Mouse (Mus musculus) thymus, adult 18-20 months (tissue): ENCODE measurements around the gene Chst11.
A peak's percentile ranks its signal among the peaks of the same experiment; 100 is the strongest.

Source experiments
- DNase-seq, 2 experiments: peaks; one replicate each; pipeline ENCODE4 v3.0.0; 2022; ENCODE audit warnings: mixed read lengths in 2 of 2

Chst11 gene

DNA sequence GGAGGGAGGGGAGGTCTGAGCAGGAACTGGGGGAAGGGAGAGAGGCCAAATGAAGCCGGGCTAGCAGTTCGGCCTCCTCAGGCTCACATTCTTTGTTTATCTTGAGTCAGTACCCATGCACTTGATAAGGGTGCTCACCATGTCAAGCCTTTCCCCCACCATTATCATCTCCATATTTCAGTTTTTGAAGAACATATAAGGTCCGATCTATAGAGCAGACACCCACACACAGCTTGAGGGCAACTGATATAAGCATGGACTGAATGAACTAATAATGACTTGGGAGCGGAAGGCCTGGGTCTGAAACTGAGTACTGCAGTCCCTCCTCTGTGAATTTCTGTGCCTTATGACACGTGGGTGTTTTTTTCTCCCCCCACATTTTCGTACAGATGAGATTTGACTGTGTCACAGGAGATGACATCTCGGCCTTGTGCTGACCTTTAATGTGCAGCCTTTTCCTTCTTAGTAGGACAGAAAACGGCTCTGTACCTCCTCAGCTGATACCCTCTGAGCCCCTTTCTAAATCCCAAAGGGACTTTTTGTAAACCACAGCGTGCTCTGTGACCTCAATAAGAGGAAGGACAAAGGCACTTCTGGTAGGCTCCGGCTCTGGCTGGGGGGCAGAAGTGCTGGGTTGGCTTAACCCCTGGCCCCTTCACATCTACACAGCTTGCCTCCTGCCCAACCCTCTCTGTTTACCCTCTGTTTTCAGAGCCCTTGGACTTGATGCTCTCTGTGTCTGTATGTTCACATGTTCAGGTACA, 6.6 kb downstream of the Chst11 start:
- no peak for DNase-seq

DNA sequence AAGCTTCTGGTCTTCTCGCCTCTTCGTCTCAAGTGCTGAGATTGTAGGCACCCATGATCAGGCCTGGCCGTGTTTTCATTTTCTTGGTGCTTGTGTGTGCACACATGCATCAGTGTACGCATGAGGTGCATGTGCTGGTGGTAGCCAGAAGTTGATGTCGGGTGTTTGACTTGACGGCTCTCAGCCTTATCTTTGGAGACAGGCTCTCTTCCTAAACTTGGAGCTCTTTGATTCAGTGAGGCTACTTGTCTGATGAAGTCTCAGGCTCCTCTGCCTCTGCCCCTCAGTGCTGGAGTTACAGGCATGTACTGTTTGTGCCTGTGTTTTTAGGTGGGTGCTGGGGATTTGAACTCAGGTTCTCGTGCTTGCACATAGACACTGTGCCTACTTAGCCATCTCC, 9.0 kb downstream of the Chst11 start:
- no peak for DNase-seq

DNA sequence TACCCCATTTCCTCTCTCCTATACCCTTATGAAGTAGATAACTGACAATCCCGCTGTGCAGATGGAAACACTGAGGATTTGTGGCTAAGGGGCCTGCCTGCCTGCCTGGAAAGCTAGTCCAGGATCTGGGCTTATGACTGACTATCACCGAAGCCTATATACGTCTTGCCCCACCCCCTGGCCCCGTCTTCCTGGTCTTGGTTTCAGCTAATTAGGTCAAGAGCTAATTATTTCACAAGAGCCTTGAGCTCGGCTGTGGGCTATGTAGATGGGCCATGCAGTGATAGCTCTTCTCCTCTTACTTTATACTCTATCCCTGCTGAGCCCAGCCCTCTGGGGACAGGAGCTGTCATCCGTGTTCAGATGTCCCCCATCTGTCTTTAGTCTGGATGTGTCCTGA, 12.2 kb downstream of the Chst11 start:
- no peak for DNase-seq

DNA sequence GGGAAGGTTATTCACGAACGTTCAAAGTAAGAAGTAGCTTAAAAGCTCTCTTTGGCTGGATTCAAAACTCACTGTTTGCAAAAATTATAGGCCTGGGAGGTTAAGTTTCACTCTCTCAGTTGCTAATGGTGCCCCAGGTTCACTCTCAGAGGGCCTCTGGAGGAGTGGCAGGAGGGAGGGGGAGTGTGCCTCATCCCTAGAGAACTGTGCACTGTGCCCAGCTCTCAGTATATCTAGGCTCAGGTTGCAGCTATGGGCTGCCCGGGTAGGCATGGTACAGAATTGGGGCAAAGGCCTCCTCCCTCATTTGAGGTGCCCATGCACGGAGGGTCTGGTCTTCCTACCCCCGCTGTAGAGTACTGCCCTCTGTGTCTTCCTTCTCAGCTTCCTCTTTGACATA, 14.9 kb downstream of the Chst11 start:
- no peak for DNase-seq

DNA sequence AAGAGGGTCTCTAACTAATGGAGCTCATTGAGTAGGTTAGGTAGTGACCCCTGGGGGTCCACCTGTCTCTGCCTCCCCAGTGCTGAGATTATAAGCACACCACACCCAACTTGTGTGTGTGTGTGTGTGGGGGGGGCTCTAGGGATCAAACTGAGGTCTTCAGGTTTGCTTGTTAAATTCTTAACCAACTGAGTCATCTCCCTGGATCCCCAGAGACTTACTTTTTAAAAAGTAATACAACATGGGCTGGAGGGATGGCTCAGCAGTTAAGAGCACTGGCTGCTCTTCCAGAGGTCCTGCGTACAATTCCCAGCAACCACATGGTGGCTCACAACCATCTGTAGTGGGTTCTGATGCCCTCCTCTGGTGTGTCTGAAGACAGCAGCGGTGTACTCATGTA, 15.4 kb downstream of the Chst11 start:
- no peak for DNase-seq

DNA sequence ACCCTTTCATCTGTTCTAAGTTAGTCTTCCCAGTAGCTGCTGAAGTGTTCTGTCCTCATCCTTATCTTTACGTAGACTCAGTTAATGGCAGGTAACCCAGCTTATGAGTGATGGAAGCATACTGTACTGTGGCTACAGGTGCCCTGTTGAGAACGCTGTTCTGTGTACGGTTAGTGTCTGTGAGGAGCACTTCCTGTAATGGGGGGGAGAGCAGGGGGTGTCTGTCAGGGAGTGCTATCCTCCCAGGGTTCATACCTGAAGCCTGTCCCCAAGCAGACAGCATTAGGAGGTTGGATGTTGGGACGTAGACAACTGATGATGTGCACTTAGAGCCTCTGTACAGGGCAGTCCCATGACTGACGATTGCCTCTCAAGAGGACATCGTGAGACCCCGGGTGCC, 18.6 kb downstream of the Chst11 start:
- no peak for DNase-seq

DNA sequence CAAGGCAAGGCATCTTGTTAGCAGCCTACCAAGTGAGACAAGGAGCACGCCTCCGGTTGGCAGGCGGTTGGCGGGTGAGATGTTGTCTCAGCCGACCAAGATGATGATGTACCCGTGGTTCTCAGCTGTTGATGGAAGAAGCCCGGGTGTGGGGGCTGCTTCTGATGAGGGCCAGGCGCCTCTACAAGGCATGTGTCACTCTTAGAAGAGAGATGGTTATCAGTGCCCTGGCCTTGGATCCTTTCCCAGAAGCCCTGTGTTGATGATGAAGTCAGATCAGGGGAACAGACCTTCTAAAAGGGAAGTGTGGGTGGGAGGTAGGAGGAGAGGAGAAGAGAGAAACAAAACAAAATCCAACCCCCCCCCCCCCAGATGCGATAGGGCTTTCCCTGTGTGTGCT, 19.1 kb downstream of the Chst11 start:
- DNase-seq = peak; percentile 29 to 39

DNA sequence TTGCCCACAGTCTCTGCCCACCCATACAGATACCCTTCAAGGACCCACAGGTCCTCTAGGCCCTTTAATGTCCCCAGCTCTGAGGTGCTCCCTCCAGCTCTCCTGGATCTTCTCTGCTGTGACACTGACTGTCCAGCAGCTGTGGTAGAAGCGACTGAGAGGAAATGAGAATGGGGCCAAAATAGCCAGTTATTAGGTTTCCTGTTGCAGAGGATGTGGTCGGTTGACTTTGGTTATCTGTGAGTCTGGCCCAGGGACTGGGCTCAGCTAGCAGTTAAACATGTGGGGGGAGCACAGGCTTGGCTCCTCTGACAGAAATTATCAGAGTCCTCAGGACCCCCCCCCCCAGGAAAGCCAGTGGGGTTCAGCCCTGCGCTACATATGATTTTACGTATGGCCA, 19.7 kb downstream of the Chst11 start:
- DNase-seq = no peak

DNA sequence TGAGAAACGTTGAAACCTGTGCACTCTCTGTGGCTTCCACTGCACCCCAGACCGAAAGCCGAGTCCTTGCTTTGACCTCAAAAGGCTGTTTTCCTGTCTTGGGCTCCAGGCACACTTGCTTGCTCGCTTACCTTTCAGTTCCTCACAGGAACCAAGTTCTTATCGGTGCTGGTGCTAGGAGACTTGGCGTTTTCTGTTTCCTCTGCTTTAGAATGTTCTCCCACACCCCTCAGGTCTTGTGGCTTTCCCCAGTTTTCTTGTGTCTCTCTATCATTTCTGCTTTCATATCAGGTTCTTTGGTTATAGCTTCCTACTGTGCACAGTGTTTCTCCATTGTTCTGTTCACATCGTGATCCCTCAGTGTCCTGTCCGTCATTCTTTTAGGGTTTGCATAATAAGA, 21.0 kb downstream of the Chst11 start:
- no peak for DNase-seq

DNA sequence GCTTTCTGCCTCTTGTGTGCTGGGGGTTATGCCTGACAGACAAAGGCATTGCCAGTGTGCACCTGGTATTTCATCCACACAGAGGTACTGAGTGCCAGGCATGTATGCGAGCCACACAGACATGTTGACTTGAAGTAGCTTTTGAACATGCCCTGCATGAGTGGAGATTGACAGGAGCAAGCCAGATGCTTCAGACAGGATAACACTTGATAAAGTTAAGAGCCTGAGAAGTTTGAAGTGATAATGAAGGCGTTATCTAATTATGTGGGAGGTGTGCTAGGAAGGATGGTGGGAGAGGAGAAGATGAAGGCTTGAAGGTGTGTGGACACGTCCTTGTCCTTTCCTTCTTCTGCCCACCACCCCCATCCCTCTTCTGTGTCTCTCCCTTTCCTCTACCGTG, 28.7 kb downstream of the Chst11 start:
- no peak for DNase-seq

DNA sequence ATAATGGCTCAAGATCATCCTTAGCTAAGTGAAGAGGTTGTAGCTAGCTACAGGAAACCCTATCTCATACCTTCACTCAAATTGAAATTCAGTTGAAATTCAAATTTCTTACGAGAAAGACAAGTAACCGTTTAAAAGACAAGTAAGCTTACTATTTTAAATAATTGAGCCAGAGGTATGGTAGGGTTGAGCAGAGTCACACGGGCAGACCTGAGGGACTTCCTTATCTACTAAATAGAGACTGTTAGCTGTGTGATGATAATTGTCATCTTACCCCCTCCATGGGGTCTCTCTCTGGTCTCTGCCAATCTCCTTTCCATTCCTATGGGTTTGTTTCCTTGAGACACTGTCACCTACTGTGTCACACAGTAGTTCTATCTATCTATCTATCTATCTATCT, 30.6 kb downstream of the Chst11 start:
- DNase-seq = no peak

DNA sequence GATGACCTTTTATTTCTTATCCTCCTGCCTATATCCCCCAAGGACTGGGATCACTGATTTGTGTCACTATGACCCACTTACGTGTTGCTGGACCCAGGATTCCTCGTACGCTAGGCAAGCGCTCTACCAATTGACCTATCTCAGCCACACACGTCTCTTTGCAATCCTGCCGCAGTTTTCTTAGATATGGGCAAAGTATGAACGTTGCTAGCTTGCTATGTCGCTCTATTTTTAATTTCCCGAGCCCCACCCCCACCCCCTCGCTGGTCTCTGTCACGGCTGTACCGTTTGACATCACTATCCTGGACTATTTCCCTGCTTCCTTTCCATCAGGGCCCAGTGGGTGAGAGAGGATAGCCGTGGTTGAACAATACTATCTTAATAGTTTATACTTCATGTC, 31.5 kb downstream of the Chst11 start:
- no peak for DNase-seq

DNA sequence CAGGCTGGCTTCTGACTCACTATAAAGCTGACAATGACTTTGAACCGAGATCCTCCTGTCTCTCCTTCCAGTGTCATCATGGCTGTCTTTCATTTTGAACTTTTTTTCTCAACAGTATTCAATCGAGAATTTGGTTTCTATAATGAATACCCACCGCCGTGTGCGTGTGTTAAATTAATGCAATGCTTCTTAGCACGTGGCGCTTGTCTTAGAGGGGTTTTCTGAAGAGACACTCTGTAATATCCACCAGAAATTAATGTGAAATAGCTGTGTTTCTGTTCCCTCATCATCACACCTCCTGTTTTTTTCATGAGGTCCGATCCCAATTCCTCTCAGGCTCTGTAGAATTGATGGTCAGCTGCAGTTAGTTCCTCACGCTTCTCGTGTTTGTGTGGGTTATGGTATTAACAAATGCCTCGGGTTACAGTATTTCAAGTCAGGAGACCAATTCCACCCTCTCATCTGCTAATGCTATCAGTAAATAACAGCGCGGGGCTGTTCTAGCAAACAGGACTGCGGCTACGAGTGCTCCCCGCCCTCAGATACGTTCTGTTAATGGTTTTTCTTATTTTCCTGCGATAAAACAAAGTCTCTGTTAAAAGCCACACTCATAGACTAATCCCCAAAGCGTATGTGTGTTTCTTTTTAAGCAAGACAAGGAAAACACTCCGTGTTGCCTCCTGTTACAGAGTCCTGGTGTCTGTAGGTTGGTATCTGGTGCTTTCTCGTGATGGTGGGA, 32.6 kb downstream of the Chst11 start:
- DNase-seq = no peak

DNA sequence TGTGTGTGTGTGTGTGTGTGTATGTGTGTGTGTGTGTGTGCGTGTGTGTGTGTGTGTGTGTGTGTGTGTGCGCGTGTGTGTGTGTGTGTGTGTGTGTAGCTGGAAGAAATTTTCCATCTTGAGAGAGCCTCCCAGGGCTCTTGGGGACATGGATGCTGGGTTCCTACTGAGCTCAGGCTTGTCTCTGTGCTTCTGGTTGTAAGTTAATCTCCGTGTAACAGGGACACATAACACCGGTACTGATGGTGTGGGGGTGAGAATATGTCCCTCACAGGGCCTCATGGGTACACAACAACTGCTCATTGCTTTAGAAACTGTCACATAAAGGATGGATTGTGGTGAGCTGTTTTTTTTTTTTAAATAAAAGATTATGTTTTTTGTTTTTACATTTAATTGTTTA, 33.2 kb downstream of the Chst11 start:
- no peak for DNase-seq

DNA sequence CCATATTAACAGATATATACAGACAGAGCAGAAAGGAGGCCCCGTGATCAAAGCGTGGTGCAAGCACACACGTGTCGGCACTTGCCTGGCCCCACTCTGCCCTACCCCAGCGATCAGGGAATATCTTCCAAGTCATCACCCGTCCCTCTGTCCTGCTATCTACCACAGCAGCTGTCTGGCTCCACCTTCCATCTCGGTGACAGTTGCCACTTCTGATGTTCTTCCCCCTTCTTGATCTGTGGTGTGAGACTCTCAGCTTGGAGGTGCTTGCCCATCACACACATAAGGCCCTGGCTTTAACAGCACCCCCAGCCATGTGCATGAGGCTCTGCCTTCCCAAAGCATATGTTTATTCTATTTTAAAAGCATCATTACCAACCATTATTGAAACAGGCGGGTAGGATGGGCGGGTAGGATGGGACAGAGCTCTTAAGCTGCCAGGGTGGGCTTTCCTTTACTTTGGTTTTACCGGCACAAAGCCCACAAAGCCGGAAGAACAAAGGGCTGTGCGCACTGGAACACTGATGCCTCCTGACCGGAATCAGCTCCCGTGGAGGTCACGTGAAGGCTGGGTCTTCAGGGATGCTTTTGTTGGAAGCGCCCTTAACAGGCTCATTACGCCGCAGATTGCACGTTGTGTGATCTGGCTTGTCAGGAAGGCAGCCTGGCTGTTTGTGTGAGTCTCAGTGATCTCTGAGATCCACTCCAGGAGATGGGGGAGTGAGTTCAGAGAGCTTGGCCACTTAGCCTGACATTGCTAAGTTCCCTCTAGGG, 34.4 kb downstream of the Chst11 start:
- DNase-seq = no peak

DNA sequence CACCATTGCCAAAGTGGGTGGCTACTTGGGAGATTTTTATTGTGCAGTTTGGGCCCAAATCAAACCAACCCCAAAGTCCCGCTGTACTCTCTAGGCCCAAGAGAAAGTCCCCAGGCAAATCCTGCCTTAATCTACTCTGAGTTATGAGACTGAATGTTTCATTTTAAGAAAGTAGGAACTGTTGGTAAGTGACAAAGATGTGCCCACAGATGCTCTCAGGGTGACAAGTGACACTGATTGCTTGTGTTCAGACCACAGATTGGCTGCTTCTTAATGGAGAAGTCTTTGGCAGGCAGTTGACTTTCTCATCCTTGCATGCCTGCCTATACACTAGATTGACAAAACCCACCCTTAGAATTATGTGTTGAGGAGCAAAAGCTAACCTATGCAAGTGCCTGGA, 37.3 kb downstream of the Chst11 start:
- no peak for DNase-seq

DNA sequence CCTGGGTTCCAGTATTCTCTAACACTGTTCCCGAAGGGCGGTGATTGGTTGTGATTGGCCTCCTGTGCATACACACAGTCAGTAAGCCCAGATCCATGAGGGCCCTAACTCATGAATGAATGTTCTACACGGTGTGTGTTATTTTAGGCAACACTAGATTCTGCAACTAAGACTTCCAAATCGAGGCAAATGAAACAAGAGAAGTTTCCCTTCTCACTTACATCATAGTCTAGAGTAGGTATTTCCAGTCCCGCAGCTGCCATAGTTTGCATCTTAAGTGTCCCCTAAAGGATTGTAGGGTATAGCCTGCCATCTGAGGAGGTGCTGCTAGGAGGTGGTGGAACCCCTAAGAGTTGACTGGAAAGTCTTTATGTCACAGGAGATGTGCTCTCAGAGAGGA, 40.9 kb downstream of the Chst11 start:
- no peak for DNase-seq

DNA sequence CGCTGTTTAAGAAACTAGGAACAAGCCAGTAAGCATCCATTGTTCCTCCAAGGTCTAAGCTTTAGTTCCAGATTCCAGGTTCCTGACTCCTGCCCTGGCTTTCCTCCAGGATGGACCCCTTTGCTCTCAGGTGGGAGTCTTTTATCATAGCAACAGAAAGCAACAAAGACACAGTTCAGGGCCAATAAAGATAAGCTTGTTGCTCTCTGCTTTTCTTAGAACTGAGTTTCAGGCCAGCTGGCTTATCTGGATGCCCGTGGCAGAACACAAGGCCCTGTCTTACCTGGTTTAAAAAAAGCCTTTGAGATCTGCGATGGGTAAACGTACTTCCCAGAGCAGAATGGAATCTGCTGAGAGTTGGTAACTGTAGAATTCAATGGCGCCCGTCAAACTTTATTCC, 42.4 kb downstream of the Chst11 start:
- DNase-seq = no peak

DNA sequence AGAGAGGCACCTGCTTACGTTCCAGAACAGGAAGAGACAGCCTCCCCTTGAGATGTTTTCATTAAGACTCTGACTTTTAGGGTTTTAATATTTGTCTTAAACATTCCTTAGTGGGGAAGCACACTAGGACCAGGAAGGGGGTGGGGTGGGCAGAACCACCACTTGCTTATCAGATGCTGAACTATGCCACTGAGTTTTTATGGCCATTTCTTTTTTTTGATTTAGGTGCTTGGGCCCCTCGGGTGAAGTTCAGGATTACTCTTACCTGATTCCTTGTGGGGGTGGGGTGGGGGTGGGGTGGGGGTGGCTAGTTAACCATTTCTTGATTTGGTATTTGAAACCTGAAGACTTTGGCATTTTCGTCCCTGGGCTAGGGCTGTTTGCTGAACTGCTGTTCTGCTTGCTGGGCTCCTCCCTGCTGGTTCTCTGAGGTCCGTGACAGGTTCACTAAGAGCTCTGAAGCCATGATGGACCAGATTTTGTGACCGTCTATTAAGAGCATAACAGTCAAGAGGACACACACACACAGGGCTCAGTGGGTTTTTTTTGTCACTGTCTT, 44.9 kb downstream of the Chst11 start:
- DNase-seq = no peak

DNA sequence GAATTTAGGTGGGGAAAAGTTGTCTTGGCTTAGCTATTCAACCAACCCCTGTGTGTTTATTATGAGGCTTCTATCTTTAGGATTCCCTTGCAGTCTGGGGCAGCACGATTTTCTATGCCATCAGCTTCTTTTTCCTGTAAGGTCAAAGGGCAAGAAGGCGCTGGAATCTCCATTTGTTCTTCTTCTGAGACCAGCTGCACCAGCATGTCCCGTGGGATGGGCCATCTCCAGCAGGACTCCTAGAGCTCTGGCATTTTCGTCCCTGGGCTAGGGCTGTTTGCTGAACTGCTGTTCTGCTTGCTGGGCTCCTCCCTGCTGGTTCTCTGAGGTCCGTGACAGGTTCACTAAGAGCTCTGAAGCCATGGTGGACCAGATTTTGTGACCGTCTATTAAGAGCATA, 45.6 kb downstream of the Chst11 start:
- no peak for DNase-seq

DNA sequence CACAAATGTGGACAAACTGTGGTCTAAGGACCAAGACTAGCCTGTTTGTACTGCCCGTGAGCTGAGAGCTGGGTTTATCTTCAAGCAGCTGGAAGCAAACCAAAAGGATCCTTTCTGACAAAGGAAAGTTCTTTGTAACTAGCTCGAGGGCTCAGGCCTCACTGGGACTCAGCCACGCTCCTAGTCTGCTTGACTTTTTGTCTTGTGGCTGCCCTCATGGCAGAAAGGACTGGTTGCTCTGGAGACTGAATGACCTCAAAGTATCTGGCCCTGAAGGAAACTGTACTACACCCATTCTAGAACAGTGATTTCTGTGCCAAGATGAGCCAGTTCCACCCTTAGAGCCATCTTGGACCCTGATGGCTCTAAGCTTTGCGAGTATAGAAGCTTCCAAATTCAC, 46.3 kb downstream of the Chst11 start:
- no peak for DNase-seq

DNA sequence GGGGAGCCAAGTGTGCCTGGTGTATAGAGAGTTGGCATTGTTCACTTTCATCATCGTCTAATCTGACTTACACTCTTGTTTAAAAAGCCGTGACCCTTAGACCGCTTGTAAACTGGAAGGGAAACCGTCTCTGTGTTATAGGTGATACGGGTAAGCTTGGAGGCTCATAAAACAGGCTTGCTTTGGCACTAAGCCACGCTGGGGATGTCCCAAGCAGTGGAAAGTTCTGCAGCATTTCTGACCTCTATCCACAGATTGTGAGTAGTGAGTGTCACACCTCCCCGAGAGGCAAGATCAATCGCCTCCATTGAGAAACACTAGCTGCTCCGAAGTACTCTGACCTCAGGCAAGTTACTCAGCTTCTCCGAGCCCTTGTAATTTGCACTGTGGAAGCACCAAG, 47.3 kb downstream of the Chst11 start:
- no peak for DNase-seq

DNA sequence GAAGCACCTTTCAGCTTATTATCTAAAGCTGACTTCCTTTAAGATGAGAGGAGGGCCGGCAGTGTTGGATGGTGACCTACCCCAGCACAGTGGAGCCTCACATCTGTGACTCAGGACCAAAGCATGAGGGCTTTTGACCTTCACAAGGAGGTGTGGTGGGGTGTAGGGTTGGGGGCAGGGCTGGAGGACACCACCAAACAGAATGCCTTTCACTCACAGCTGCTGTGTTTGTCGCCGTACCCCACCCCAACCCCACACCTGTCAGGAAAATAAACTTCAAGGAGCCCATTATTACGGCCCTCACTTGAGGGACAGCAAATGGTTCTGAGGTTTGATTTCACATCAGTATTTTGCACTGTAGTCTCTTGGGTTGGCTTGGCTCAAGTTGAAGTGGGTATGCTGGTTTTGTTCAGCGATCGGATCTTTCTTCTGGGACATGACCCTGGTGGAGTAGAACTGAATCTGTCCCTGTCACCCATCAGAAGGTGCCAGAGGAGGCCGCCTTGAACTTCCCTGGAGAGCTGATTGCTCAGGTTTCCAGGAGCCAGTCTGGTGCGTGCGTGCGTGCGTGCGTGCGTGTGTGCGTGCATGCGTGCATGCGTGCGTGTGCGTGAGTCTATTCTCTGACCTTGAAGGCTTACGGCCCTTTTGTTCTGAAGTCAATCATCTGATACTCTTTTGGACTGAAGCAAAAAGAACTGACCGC, 51.2 kb downstream of the Chst11 start:
- DNase-seq = no peak
